ENCODE assay signal across 13 mouse cellular contexts in the genomic region with DNA sequence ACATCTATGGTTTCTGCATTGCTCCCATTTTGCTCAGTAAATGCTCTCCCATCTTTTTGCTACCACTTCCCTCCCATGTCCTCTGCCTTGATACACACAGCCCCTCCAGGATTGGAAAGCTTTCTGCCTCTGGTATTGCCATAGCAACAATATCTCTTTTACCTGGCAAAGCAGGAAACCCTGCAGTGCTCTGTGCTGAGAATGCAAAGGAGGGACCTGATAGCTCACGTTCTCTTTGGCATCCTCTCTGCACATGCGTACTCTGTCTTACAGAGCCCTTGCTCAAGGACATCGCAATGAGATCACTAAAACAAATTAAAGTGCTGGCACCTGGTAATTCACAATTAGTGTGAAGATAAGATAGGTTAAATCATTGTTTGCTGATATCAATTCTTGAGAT. TPM values are rescaled to one million over a fixed set of nuclear protein-coding genes. Genes with fewer than 3 reads are reported as not detected.
DNase-seq lines count a peak whose midpoint lies in the region; ATAC-seq and TF ChIP-seq lines count a peak whose summit lies in the region.
"Had no signal": no experiment of that assay in that cellular context is flagged by ENCODE, and none has a peak within 500 bp of the region (broad histone marks: within the 10 kb centered on the region; RNA-seq: fewer than 3 reads in every experiment).

No protein-coding gene starts in this region.

- peak overlapping the region; percentile 100 for H3K27ac ChIP-seq in liver, embryonic 11.5 days (ENCODE audit: low read depth, low read length)
- H3K27ac ChIP-seq in liver, embryonic 12.5 days: peak overlapping the region; percentile 99
- peak overlapping the region; percentile 72 for H3K27ac ChIP-seq in olfactory bulb, adult 2 months (ENCODE audit: insufficient read depth, low read depth, low read length)

- no peak overlapping the region for H3K4me3 ChIP-seq in liver, embryonic 11.5 days (ENCODE audit: low read depth, low read length)
- H3K4me3 ChIP-seq in liver, embryonic 12.5 days: no peak overlapping the region
- no peak overlapping the region for H3K4me3 ChIP-seq in olfactory bulb, adult 2 months (ENCODE audit: insufficient read depth, low read depth, low read length)

- H3K9me3 ChIP-seq in liver, embryonic 11.5 days (ENCODE audit: control insufficient read depth, low read length): no peaks in the 10 kb centered on the region
- no peaks in the 10 kb centered on the region for H3K9me3 ChIP-seq in liver, embryonic 12.5 days (replicated peaks)

- H3K4me1 ChIP-seq in liver, embryonic 11.5 days (replicated peaks; ENCODE audit: control insufficient read depth, insufficient read depth, low read length): peaks cover 63% of the 10 kb centered on the region
- peaks cover 94% of the 10 kb centered on the region for H3K4me1 ChIP-seq in liver, embryonic 12.5 days
- 0 out of 2 replicates have a peak, but pooled peaks cover 2% of the 10 kb centered on the region for H3K4me1 ChIP-seq in olfactory bulb, adult 2 months (ENCODE audit: control insufficient read depth, insufficient read depth, low read length)

- no peaks in the 10 kb centered on the region for H3K27me3 ChIP-seq in liver, embryonic 11.5 days (replicated peaks; ENCODE audit: control insufficient read depth, insufficient read depth, low read length)
- H3K27me3 ChIP-seq in liver, embryonic 12.5 days (replicated peaks): no peaks in the 10 kb centered on the region
- H3K27me3 ChIP-seq: Patski had no signal

- peaks cover 13% of the 10 kb centered on the region for H3K36me3 ChIP-seq in liver, embryonic 11.5 days (ENCODE audit: control insufficient read depth, insufficient read depth, low read length)
- H3K36me3 ChIP-seq in liver, embryonic 12.5 days: peaks cover 57% of the 10 kb centered on the region

- no peak for TF ChIP-seq CTCF in olfactory bulb, adult 2 months (IDR thresholded peaks at IDR 0.05; ENCODE audit: insufficient read depth, low read depth, low read length)

- no peak for ATAC-seq in cerebellum, adult (ENCODE audit: insufficient number of reproducible peaks, low FRiP score, low TSS enrichment)
- no peak for ATAC-seq in liver, embryonic 11.5 days (replicated peaks; ENCODE audit: low FRiP score)
- ATAC-seq in liver, embryonic 12.5 days: no peak
- ATAC-seq in megakaryocyte-erythroid progenitor cell, adult 5-6 weeks (replicated peaks; ENCODE audit: low FRiP score, low TSS enrichment, poor library complexity, severe bottlenecking): no peak

- peak; percentile 21 to 53 for DNase-seq in cerebellum, postnatal 14 days
- DNase-seq in liver, embryonic 11.5 days (ENCODE audit: low spot score): no peak
- DNase-seq in liver: no peak
- no peak for DNase-seq in spleen, postnatal 14 days (ENCODE audit: low spot score in 2 of 2)
- DNase-seq: B cell, adult 2 months; cerebellum, adult 18-20 months; gastrocnemius, postnatal 36 days; kidney, postnatal 14 days had no signal

- no peak overlapping the region for H3K4me2 ChIP-seq in liver, embryonic 11.5 days
- H3K4me2 ChIP-seq in liver, embryonic 12.5 days: no peak overlapping the region

- H3K9ac ChIP-seq in liver, embryonic 11.5 days (ENCODE audit: low read depth, low read length): 0 out of 2 replicates have a peak overlapping the region, but pooled peaks have one; percentile 35
- H3K9ac ChIP-seq in liver, embryonic 12.5 days: 0 out of 2 replicates have a peak overlapping the region, but pooled peaks have one; percentile 49

- TF ChIP-seq POLR2A in olfactory bulb, adult 2 months (IDR thresholded peaks at IDR 0.05; ENCODE audit: insufficient read depth, low read depth, low read length): no peak

- WGBS in liver, embryonic 11.5 days: 51% methylated on average over 3 of the region's 3 CpGs
- WGBS in liver, embryonic 12.5 days (ENCODE audit: insufficient replicate concordance): 61% methylated on average over 3 of the region's 3 CpGs
- 43% methylated on average over 3 of the region's 3 CpGs for WGBS in olfactory bulb, adult 2 months

RNA-seq across cellular contexts. Expression of a gene that starts 51.3 kb away (rescaled TPM):
- 28.7 and 34.7 TPM in 2 replicates for polyA plus RNA-seq in liver, embryonic 11.5 days (2014; fragmentation: Nextera tagmentation; extraction: Ambion mirVana)
- polyA plus RNA-seq in liver, embryonic 12.5 days (2016; fragmentation: Nextera tagmentation; extraction: Ambion mirVana): 28.5 and 30.1 TPM in 2 replicates
- polyA plus RNA-seq in olfactory bulb, adult 2 months (2012; ENCODE audit: insufficient read depth, insufficient read length, low replicate concordance, missing spikeins): not detected in 2 replicates
- 41.0 and 62.7 TPM in 2 replicates for total RNA-seq in megakaryocyte-erythroid progenitor cell, adult 5-6 weeks (2014; fragmentation: Nextera tagmentation)
- total RNA-seq in megakaryocyte-erythroid progenitor cell, adult 5-6 weeks (2017): 60.5 and 91.5 TPM in 2 replicates

Comparison
In these comparisons a context has a peak if more than half of its experiments do, and no peak if none do; other contexts are left out.
1. DNase-seq: peak in cerebellum, postnatal 14 days (2 of 2); none in liver, embryonic 11.5 days (single experiment), liver (single experiment) and spleen, postnatal 14 days (0 of 2).
2. Peak in every context shown above with its lines, with median percentiles within 50 percentile points of each other: H3K27ac ChIP-seq.